Mouse (Mus musculus) limb, embryonic 10.5 days (tissue): ENCODE measurements around the gene Xdh. TPM values are rescaled to one million over a fixed set of nuclear protein-coding genes. Genes with fewer than 3 reads are reported as not detected.

Experiments used
- DNase-seq: peaks from one replicate; pipeline ENCODE4 v3.0.0-alpha.2; 2017; ENCODE audit warnings: low spot score
- H3K27ac ChIP-seq: fragments of 300-500 bp; sonication (generic); 2 replicates; pipeline ENCODE4 v1.5.1; 2016; ENCODE audit warnings: mild to moderate bottlenecking
- H3K27me3 ChIP-seq: fragments of 300-500 bp; sonication (generic); 2 replicates; pipeline ENCODE4 v1.6.1; 2016; ENCODE audit warnings: low read depth, mild to moderate bottlenecking; ENCODE audit not compliant: poor library complexity, severe bottlenecking
- H3K36me3 ChIP-seq: fragments of 300-500 bp; sonication (generic); 2 replicates; pipeline ENCODE4 v1.6.1; 2016; ENCODE audit warnings: mild to moderate bottlenecking, moderate library complexity
- H3K4me1 ChIP-seq: fragments of 300-500 bp; sonication (generic); 2 replicates; pipeline ENCODE4 v1.6.1; 2016
- H3K4me3 ChIP-seq: fragments of 300-500 bp; sonication (generic); 2 replicates; pipeline ENCODE4 v1.5.1; 2016; ENCODE audit warnings: mild to moderate bottlenecking, moderate library complexity
- H3K9me3 ChIP-seq: fragments of 300-500 bp; sonication (generic); replicated peaks from 2 replicates; pipeline ENCODE4 v1.6.1; 2016; ENCODE audit warnings: mild to moderate bottlenecking
- WGBS: fragments of 180-500 bp; shearing (Covaris S2); methylation state at CpG from one replicate; pipeline ENCODE4 v1.1.7; 2016; 5-methylcytosine and 5-hydroxymethylcytosine counted together
- polyA plus RNA-seq: library from polyadenylated mRNA; unstranded; fragments of >200 nt; fragmentation: Nextera tagmentation; extraction: Ambion mirVana; gene quantifications from 2 replicates; pipeline ENCODE4 v1.2.1, GENCODE M21; 2016

The Xdh gene
- polyA plus RNA-seq, 1 experiment from 2014 or later: 0.36 TPM

GRCm38 (mm10) chr17:73934281-73934680 is 15.7 kb downstream of the Xdh start:
- Histone ChIP-seq H3K4me3 (no peak overlapping the region), H3K27me3 (no peaks in the 10 kb centered on the region), H3K4me1 (peaks cover 5% of the 10 kb centered on the region; the same call in 1 of the 2 replicates), H3K36me3 (no peaks in the 10 kb centered on the region), H3K27ac (no peak overlapping the region), H3K9me3 (no peaks in the 10 kb centered on the region)
- DNase-seq: no peak
- WGBS: 77% methylated on average over 4 of the region's 4 CpGs

GRCm38 (mm10) chr17:73933616-73934015 is 16.4 kb downstream of the Xdh start:
- WGBS: 87% methylated on average over 4 of the region's 4 CpGs
- DNase-seq: no peak
- Histone ChIP-seq H3K27ac (no peak overlapping the region), H3K9me3 (no peaks in the 10 kb centered on the region), H3K27me3 (no peaks in the 10 kb centered on the region), H3K4me3 (no peak overlapping the region), H3K4me1 (peaks cover 5% of the 10 kb centered on the region; the same call in 1 of the 2 replicates), H3K36me3 (no peaks in the 10 kb centered on the region)

DNA sequence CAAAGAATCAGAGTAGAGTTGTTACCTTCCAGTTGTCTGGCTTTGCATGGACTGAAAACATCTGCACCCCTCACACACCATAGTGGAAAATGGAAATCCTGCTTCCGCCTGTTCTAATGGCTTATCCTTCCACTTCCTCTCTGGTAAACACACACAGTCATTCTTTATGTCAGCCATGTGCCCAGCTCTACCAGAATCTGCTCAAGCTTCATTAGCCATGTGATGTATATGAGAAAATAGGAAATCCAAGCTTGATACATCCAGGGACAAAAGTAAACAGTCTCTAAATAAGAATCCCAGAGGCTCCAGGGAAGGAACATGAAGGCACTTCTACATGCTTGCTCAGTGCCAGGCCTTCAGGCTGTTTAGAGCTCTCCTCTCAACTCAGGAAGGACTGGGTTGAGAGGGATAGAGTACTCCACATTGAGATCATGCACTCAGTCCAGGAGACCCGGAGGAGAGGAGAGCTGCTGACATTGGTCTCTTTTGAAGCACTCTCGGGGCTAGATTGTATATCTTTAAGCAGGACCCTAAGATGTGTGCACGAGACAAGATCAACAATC is 17.4 kb downstream of the Xdh start:
- no peaks in the 10 kb centered on the region for H3K27me3 ChIP-seq
- H3K4me1 ChIP-seq: peaks cover 5% of the 10 kb centered on the region; the same call in 1 of the 2 replicates
- no peaks in the 10 kb centered on the region for H3K36me3 ChIP-seq
- no peak overlapping the region for H3K4me3 ChIP-seq
- H3K27ac ChIP-seq: no peak overlapping the region
- H3K9me3 ChIP-seq: no peaks in the 10 kb centered on the region
- no peak for DNase-seq
- 86% methylated on average over 4 of the region's 4 CpGs for WGBS

GRCm38 (mm10) chr17:73919520-73919919 is 30.5 kb downstream of the Xdh start:
- H3K36me3 ChIP-seq: no peaks in the 10 kb centered on the region
- H3K27me3 ChIP-seq: no peaks in the 10 kb centered on the region
- DNase-seq: no peak
- WGBS: 89% methylated on average over 8 of the region's 8 CpGs
- H3K4me1 ChIP-seq: peaks cover 5% of the 10 kb centered on the region; the same call in 1 of the 2 replicates
- no peak overlapping the region for H3K4me3 ChIP-seq
- H3K9me3 ChIP-seq: no peaks in the 10 kb centered on the region
- no peak overlapping the region for H3K27ac ChIP-seq

GRCm38 (mm10) chr17:73918944-73919381 is 31.0 kb downstream of the Xdh start:
- H3K9me3 ChIP-seq: no peaks in the 10 kb centered on the region
- whole genome bisulfite sequencing: 74% methylated on average over 7 of the region's 7 CpGs
- peaks cover 5% of the 10 kb centered on the region; the same call in 1 of the 2 replicates for H3K4me1 ChIP-seq
- H3K36me3 ChIP-seq: no peaks in the 10 kb centered on the region
- 0 out of 2 replicates have a peak overlapping the region, but pooled peaks have one; percentile 12 for H3K27ac ChIP-seq
- H3K4me3 ChIP-seq: no peak overlapping the region
- no peak for DNase-seq
- H3K27me3 ChIP-seq: no peaks in the 10 kb centered on the region

DNA sequence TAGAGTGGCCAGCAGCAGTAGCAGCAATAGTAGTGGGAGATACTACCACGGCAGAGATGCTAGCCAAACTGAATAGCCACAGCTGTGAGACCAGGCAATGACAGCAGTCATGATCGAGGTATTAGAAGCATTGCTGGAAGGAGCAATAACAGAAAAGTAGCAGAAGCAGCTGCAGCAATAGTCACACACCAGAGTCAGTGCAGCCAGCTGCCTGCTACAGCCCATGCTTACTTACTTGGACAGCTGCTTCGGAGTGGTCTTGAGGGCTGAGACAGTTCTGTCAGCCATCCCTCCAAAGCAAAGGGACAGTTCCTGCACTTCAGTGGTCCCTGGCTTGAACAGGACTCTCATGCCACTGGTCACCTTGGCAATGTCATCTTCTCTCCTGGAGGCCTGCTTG is 31.9 kb downstream of the Xdh start:
- Histone ChIP-seq H3K36me3 (no peaks in the 10 kb centered on the region), H3K4me1 (peaks cover 5% of the 10 kb centered on the region; the same call in 1 of the 2 replicates), H3K4me3 (no peak overlapping the region), H3K9me3 (no peaks in the 10 kb centered on the region), H3K27me3 (no peaks in the 10 kb centered on the region), H3K27ac (no peak overlapping the region)
- 87% methylated on average over 3 of the region's 3 CpGs for WGBS
- DNase-seq: no peak

- H3K9me3 ChIP-seq: no peaks in the 10 kb centered on the region
- no peaks in the 10 kb centered on the region for H3K36me3 ChIP-seq
- H3K4me1 ChIP-seq: peaks cover 5% of the 10 kb centered on the region; the same call in 1 of the 2 replicates
- H3K4me3 ChIP-seq: no peak overlapping the region
- no peaks in the 10 kb centered on the region for H3K27me3 ChIP-seq
- no peak for DNase-seq
- WGBS: 87% methylated on average over 5 of the region's 5 CpGs
- no peak overlapping the region for H3K27ac ChIP-seq
These were observed 32.3 kb downstream of the Xdh start for GRCm38 (mm10) chr17:73917713-73918112.

GRCm38 (mm10) chr17:73914730-73915129 is 35.3 kb downstream of the Xdh start:
- no peaks in the 10 kb centered on the region for H3K36me3 ChIP-seq
- WGBS: 74% methylated on average over 4 of the region's 4 CpGs

GRCm38 (mm10) chr17:73906076-73906475 is 43.9 kb downstream of the Xdh start:
- H3K4me3 ChIP-seq: no peak overlapping the region
- no peak for DNase-seq
- 86% methylated on average over 8 of the region's 8 CpGs for WGBS
- no peaks in the 10 kb centered on the region for H3K27me3 ChIP-seq
- peaks cover 9% of the 10 kb centered on the region for H3K4me1 ChIP-seq
- no peak overlapping the region for H3K27ac ChIP-seq
- no peaks in the 10 kb centered on the region for H3K9me3 ChIP-seq
- no peaks in the 10 kb centered on the region for H3K36me3 ChIP-seq

More at GRCm38 (mm10) chr17:73914730-73915129, 35.3 kb downstream of the Xdh start:
- peaks cover 5% of the 10 kb centered on the region; the same call in 1 of the 2 replicates for H3K4me1 ChIP-seq
- no peak overlapping the region for H3K27ac ChIP-seq
- no peaks in the 10 kb centered on the region for H3K27me3 ChIP-seq
- no peaks in the 10 kb centered on the region for H3K9me3 ChIP-seq
- H3K4me3 ChIP-seq: no peak overlapping the region
- DNase-seq: no peak

DNA sequence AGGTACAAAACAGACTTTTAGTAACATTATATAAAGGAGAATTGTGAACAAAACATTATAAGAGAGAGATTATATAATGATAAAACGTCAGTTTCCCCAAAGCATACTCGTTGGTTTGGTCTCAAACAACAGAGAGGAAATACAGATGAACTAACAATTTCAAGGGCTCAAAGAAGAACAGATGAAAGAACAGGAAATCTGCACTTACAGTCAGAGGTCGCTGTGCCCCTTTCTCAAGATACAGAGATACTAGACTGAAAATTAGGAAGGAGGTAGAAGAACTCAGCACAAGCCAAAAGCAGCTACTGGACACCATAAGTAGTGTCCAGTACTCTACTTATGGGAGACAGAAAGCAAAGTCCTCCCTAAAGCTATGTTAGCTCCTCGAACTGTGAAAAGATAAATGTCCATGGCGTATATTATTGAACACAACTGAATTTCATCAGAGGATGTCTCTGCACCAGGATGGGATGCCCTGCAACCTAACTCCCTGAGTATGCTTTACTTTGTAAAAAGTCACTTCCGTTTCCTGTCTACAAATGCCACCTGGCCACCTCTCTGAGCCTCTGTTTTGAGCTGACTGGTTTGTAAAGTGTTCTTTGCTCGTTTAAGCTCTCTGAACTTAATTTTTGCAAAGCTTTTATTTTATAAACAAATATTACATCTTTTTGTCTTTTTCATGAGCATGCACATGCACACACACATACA is 44.8 kb downstream of the Xdh start:
- Histone ChIP-seq H3K36me3 (no peaks in the 10 kb centered on the region), H3K27me3 (no peaks in the 10 kb centered on the region), H3K4me3 (no peak overlapping the region), H3K27ac (no peak overlapping the region), H3K9me3 (no peaks in the 10 kb centered on the region), H3K4me1 (peaks cover 9% of the 10 kb centered on the region)
- 85% methylated on average over 7 of the region's 7 CpGs for WGBS
- DNase-seq: no peak

- DNase-seq: no peak
- peaks cover 9% of the 10 kb centered on the region for H3K4me1 ChIP-seq
- no peaks in the 10 kb centered on the region for H3K27me3 ChIP-seq
- WGBS: 98% methylated on average over 1 of the region's 1 CpGs
- H3K36me3 ChIP-seq: no peaks in the 10 kb centered on the region
- H3K4me3 ChIP-seq: no peak overlapping the region
- peak overlapping the region; percentile 51; the same call in 1 of the 2 replicates for H3K27ac ChIP-seq
- no peaks in the 10 kb centered on the region for H3K9me3 ChIP-seq
These were observed 46.9 kb downstream of the Xdh start for GRCm38 (mm10) chr17:73903121-73903520.

DNA sequence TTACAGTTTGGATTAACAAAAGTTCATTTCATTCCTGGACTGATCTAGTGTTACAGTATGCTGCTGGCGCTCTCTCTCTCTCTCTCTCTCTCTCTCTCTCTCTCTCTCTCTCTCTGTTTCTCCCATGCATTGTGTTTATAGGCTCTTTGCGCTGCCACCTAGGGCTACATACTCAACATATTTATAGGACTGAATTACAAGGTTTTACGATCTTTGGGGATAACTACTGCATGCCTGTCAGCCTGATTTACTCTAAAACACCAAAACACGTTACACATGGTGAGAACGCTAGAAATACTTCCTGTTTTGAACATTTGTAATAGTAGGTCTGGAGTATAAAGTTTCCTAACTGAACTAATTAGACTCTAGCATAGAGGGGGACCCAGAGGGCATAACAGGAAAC is 47.8 kb downstream of the Xdh start:
- H3K27me3 ChIP-seq: no peaks in the 10 kb centered on the region
- H3K36me3 ChIP-seq: no peaks in the 10 kb centered on the region
- H3K4me3 ChIP-seq: no peak overlapping the region
- H3K4me1 ChIP-seq: peaks cover 9% of the 10 kb centered on the region
- H3K9me3 ChIP-seq: no peaks in the 10 kb centered on the region
- WGBS: 53% methylated on average over 5 of the region's 5 CpGs
- DNase-seq: no peak
- no peak overlapping the region for H3K27ac ChIP-seq

DNA sequence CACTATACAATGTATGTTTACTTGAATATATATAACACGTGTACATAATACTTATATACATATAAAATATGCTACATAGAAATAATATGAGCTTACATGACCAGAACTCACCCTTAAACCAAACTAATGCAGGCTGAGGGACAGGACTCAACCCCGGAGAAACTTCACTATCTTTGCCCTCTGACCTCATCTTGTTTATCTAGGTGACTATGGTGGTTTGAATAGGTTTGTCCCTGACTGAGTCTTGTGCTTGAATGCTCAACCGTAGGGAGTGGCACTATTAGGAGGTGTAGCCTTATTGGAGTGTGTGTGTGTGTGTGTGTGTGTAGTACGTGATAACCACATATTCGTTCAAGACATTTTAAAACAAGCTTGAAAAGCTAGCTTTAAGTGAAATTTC is 55.6 kb downstream of the Xdh start:
- Histone ChIP-seq H3K4me1 (no peaks in the 10 kb centered on the region), H3K9me3 (no peaks in the 10 kb centered on the region), H3K36me3 (no peaks in the 10 kb centered on the region), H3K27me3 (no peaks in the 10 kb centered on the region), H3K27ac (no peak overlapping the region), H3K4me3 (no peak overlapping the region)
- DNase-seq: no peak
- 89% methylated on average over 5 of the region's 5 CpGs for WGBS
